Mouse (Mus musculus): ENCODE measurements around the gene Lpp.

GRCm38 (mm10) chr16:24507927-24508540 lies 114.7 kb downstream of the Lpp start:
- TF ChIP-seq CTCF (IDR thresholded peaks at IDR 0.05; ENCODE audit: low read depth, low read length) (no peak), POLR2AphosphoS5 (IDR thresholded peaks at IDR 0.05; ENCODE audit: insufficient replicate concordance, low read depth, low read length) (no peak), TAL1 (conservative IDR thresholded peaks at IDR 0.05; ENCODE audit: low read depth, low read length) (no peak), GATA1 (IDR thresholded peaks at IDR 0.05; ENCODE audit: borderline replicate concordance, low read length) (no peak)
